ENCODE assay signal across 14 mouse cellular contexts in the genomic region with DNA sequence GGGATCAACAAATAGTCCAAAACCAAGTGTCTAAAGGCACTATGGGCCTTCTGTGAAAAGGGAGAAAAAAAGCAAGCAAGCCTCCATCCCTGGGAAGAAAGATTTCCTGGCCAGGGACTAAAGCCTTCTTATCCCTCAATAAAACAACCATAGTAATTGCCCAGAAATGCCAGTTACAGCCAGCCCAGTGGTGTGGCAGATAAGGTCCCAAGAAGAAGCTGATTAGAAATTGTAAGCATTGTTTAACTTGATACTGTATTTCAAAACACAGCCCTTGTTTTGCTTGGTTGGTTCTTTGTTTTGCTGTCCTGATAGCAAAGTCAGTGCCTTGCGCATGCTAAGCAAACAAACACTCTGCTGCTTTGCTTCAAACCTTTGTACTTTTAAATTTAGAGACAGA.
"Had no signal": no experiment of that assay in that cellular context is flagged by ENCODE, and none has a peak within 500 bp of the region (broad histone marks: within the 10 kb centered on the region; RNA-seq: fewer than 3 reads in every experiment).

No protein-coding gene starts in this region.

- ATAC-seq: intestine, postnatal 0 days; midbrain, embryonic 13.5 days had no signal

- H3K27ac ChIP-seq: kidney, postnatal 0 days; limb, embryonic 15.5 days; lung, embryonic 15.5 days; macrophage; midbrain, embryonic 13.5 days; neural tube, embryonic 15.5 days; stomach, embryonic 15.5 days had no signal

- H3K27me3 ChIP-seq: limb, embryonic 15.5 days; lung, embryonic 15.5 days; midbrain, embryonic 13.5 days; neural tube, embryonic 15.5 days; stomach, embryonic 15.5 days had no signal

- H3K4me2 ChIP-seq: limb, embryonic 15.5 days; lung, embryonic 15.5 days; midbrain, embryonic 13.5 days; neural tube, embryonic 15.5 days; stomach, embryonic 15.5 days had no signal

- H3K4me1 ChIP-seq: limb, embryonic 15.5 days; lung, embryonic 15.5 days; midbrain, embryonic 13.5 days; neural tube, embryonic 15.5 days; stomach, embryonic 15.5 days had no signal

- H3K36me3 ChIP-seq: limb, embryonic 15.5 days; lung, embryonic 15.5 days; midbrain, embryonic 13.5 days; stomach, embryonic 15.5 days had no signal

- H3K9me3 ChIP-seq: limb, embryonic 15.5 days; lung, embryonic 15.5 days; midbrain, embryonic 13.5 days; neural tube, embryonic 15.5 days; stomach, embryonic 15.5 days had no signal

- H3K4me3 ChIP-seq: limb, embryonic 15.5 days; lung, embryonic 15.5 days; midbrain, embryonic 13.5 days; neural tube, embryonic 15.5 days; stomach, embryonic 15.5 days had no signal

- H3K9ac ChIP-seq: limb, embryonic 15.5 days; lung, embryonic 15.5 days; midbrain, embryonic 13.5 days; neural tube, embryonic 15.5 days; stomach, embryonic 15.5 days had no signal

- DNase-seq: kidney, adult 8-10 months; kidney, postnatal 36 days; layer of hippocampus, adult 9-11 months; layer of hippocampus, postnatal 36 days; lung, postnatal 14 days; spleen, adult 18-20 months had no signal
